9 mouse cellular contexts compared by ENCODE assay signal in the genomic region with DNA sequence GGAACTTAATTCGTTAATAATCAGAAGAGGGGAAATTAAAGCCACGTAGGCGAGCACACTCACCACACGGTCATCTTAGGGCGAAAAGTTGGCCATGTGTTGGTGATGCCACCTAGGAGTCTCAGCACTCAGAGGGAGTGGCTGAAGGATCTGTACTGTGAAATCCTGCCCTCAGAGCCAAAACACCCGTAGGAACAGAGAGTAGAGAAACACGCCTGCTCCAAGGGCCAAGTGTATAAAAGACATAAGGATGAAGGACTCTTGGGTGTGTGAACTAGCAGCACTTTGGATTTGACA. TPM values are rescaled to one million over a fixed set of nuclear protein-coding genes. Genes with fewer than 3 reads are reported as not detected.
DNase-seq lines count a peak whose midpoint lies in the region; ATAC-seq and TF ChIP-seq lines count a peak whose summit lies in the region.
"Had no signal": no experiment of that assay in that cellular context is flagged by ENCODE, and none has a peak within 500 bp of the region (broad histone marks: within the 10 kb centered on the region; RNA-seq: fewer than 3 reads in every experiment).

No protein-coding gene starts in this region.

- peak overlapping the region; percentile 32; the same call in 1 of the 2 replicates for H3K4me3 ChIP-seq in lung, embryonic 15.5 days
- H3K4me3 ChIP-seq in forebrain, embryonic 15.5 days = peak overlapping the region; percentile 49
- peak overlapping the region; percentile 41 for H3K4me3 ChIP-seq in limb, embryonic 15.5 days
- H3K4me3 ChIP-seq in stomach, postnatal 0 days (ENCODE audit: low read depth, low read length) = peak overlapping the region; percentile 31

- H3K4me2 ChIP-seq in lung, embryonic 15.5 days = peak overlapping the region; percentile 70
- peak overlapping the region; percentile 95 for H3K4me2 ChIP-seq in forebrain, embryonic 15.5 days (replicated peaks)
- peak overlapping the region; percentile 86 for H3K4me2 ChIP-seq in limb, embryonic 15.5 days
- peak overlapping the region; percentile 66 for H3K4me2 ChIP-seq in stomach, postnatal 0 days (replicated peaks; ENCODE audit: low read depth)

- TF ChIP-seq CTCF in stomach, postnatal 0 days (IDR thresholded peaks at IDR 0.05; ENCODE audit: low read depth) = no peak

- ATAC-seq in lung, embryonic 15.5 days (ENCODE audit: borderline replicate concordance, extremely low read depth, low FRiP score, low TSS enrichment) = no peak
- 0 out of 2 replicates have a peak, but pooled peaks have one; percentile 48 for ATAC-seq in forebrain, embryonic 15.5 days (replicated peaks)
- ATAC-seq in limb, embryonic 15.5 days (ENCODE audit: insufficient number of reproducible peaks, low FRiP score, low TSS enrichment, low read depth) = no peak
- no peak for ATAC-seq in stomach, postnatal 0 days (ENCODE audit: low FRiP score, low TSS enrichment)

- H3K4me1 ChIP-seq in lung, embryonic 15.5 days = peaks cover 9% of the 10 kb centered on the region
- H3K4me1 ChIP-seq in forebrain, embryonic 15.5 days = peaks cover 11% of the 10 kb centered on the region
- H3K4me1 ChIP-seq in limb, embryonic 15.5 days = peaks cover 9% of the 10 kb centered on the region
- no peaks in the 10 kb centered on the region for H3K4me1 ChIP-seq in stomach, postnatal 0 days (replicated peaks; ENCODE audit: control insufficient read depth, insufficient read depth)

- H3K9me3 ChIP-seq in lung, embryonic 15.5 days = no peaks in the 10 kb centered on the region
- no peaks in the 10 kb centered on the region for H3K9me3 ChIP-seq in forebrain, embryonic 15.5 days
- H3K9me3 ChIP-seq in limb, embryonic 15.5 days = no peaks in the 10 kb centered on the region
- H3K9me3 ChIP-seq in stomach, postnatal 0 days (ENCODE audit: control insufficient read depth, low read length) = no peaks in the 10 kb centered on the region

- H3K9ac ChIP-seq in lung, embryonic 15.5 days = no peak overlapping the region
- H3K9ac ChIP-seq in forebrain, embryonic 15.5 days (replicated peaks) = peak overlapping the region; percentile 59
- H3K9ac ChIP-seq in limb, embryonic 15.5 days = no peak overlapping the region
- H3K9ac ChIP-seq in stomach, postnatal 0 days (ENCODE audit: low read length) = no peak overlapping the region

- peaks cover 47% of the 10 kb centered on the region for H3K27me3 ChIP-seq in lung, embryonic 15.5 days
- H3K27me3 ChIP-seq in forebrain, embryonic 15.5 days = peaks cover 16% of the 10 kb centered on the region; the same call in 1 of the 2 replicates
- peaks cover 19% of the 10 kb centered on the region for H3K27me3 ChIP-seq in limb, embryonic 15.5 days
- H3K27me3 ChIP-seq in stomach, postnatal 0 days (ENCODE audit: control insufficient read depth, insufficient read depth, low read length) = no peaks in the 10 kb centered on the region

- H3K27ac ChIP-seq in lung, embryonic 15.5 days = no peak overlapping the region
- no peak overlapping the region for H3K27ac ChIP-seq in forebrain, embryonic 15.5 days (replicated peaks)
- no peak overlapping the region for H3K27ac ChIP-seq in limb, embryonic 15.5 days
- H3K27ac ChIP-seq in stomach, postnatal 0 days (replicated peaks) = no peak overlapping the region

- no peak for TF ChIP-seq EP300 in stomach, postnatal 0 days (optimal IDR thresholded peaks at IDR 0.05)

- no peak for DNase-seq in lung, postnatal 36 days
- DNase-seq in stomach, postnatal 0 days (ENCODE audit: low spot score) = no peak
- DNase-seq in spleen, postnatal 4 days (ENCODE audit: low spot score in 2 of 2) = no peak
- no peak for DNase-seq in urinary bladder, postnatal 10 days (ENCODE audit: low spot score)
- DNase-seq: cerebellum, adult 9-10 months; kidney, adult 2 months had no signal

- H3K36me3 ChIP-seq in lung, embryonic 15.5 days = no peaks in the 10 kb centered on the region
- H3K36me3 ChIP-seq in forebrain, embryonic 15.5 days = no peaks in the 10 kb centered on the region
- H3K36me3 ChIP-seq in limb, embryonic 15.5 days = no peaks in the 10 kb centered on the region
- H3K36me3 ChIP-seq in stomach, postnatal 0 days (ENCODE audit: control insufficient read depth, insufficient read depth, low read length) = no peaks in the 10 kb centered on the region

- 21% methylated on average over 7 of the region's 7 CpGs for WGBS in lung, embryonic 15.5 days
- 17% methylated on average over 7 of the region's 7 CpGs for WGBS in forebrain, embryonic 15.5 days
- WGBS in limb, embryonic 15.5 days = 26% methylated on average over 7 of the region's 7 CpGs
- 34% methylated on average over 7 of the region's 7 CpGs for WGBS in stomach, postnatal 0 days

RNA-seq across cellular contexts. Expression of gene Jhy, which starts 0.4 kb away (rescaled TPM):
- 0.18 and 0.24 TPM in 2 replicates for polyA plus RNA-seq in lung, embryonic 15.5 days (2015; fragmentation: Nextera tagmentation; extraction: Ambion mirVana)
- polyA plus RNA-seq in forebrain, embryonic 15.5 days (2015; fragmentation: Nextera tagmentation; extraction: Ambion mirVana) = 0.27 and 0.99 TPM in 2 replicates
- not detected in 2 replicates for polyA plus RNA-seq in limb, embryonic 15.5 days (2015; fragmentation: Nextera tagmentation; extraction: Ambion mirVana)
- 0.04 and 0.07 TPM in 2 replicates for polyA plus RNA-seq in stomach, postnatal 0 days (2015; fragmentation: Nextera tagmentation; extraction: Ambion mirVana)

RNA-seq across cellular contexts. Expression of gene Crtam, which starts 40.1 kb away (rescaled TPM):
- not detected in 2 replicates for polyA plus RNA-seq in lung, embryonic 15.5 days (2015; fragmentation: Nextera tagmentation; extraction: Ambion mirVana)
- polyA plus RNA-seq in forebrain, embryonic 15.5 days (2015; fragmentation: Nextera tagmentation; extraction: Ambion mirVana) = not detected in 2 replicates
- polyA plus RNA-seq in limb, embryonic 15.5 days (2015; fragmentation: Nextera tagmentation; extraction: Ambion mirVana) = 0.20 and 0.24 TPM in 2 replicates
- not detected in 2 replicates for polyA plus RNA-seq in stomach, postnatal 0 days (2015; fragmentation: Nextera tagmentation; extraction: Ambion mirVana)
